Mouse (Mus musculus): Measurements from ENCODE around the gene F5.

DNA sequence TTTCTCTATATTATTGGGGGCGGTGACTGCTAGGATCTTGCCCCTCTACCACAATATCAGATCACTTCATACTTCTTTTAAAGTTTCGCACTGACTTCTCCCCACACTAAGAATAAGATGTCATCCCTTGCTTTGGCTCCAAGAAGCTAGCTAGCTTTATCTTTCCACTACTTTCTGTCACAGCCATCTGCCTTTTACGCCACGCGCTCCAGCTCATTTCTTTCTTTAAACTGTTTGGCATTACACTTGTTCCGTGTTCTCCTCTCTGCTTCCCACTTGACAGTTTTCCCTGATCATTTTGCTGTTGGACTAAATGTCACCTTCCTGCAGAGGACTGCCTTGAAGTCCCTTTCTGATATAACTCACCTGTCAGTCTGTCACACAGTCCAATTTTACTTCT is 33.8 kb upstream of the F5 start:
- TF ChIP-seq MAFK (IDR thresholded peaks at IDR 0.05; ENCODE audit: insufficient replicate concordance, low read length) (no peak), ETS1 (conservative IDR thresholded peaks at IDR 0.05; ENCODE audit: low read depth, low read length) (no peak), EP300 (IDR thresholded peaks at IDR 0.05; ENCODE audit: low read length) (no peak), PAX5 (IDR thresholded peaks at IDR 0.05; ENCODE audit: low read length) (no peak), ZC3H11A (IDR thresholded peaks at IDR 0.05; ENCODE audit: low read depth, low read length) (no peak), ZNF384 (IDR thresholded peaks at IDR 0.05; ENCODE audit: low read depth, low read length) (no peak), POLR2A (IDR thresholded peaks at IDR 0.05; ENCODE audit: low read depth, low read length) (no peak), MEF2A (IDR thresholded peaks at IDR 0.05; ENCODE audit: borderline replicate concordance, low read depth, low read length) (no peak), MAX (IDR thresholded peaks at IDR 0.05; ENCODE audit: low read length) (no peak), CHD1 (IDR thresholded peaks at IDR 0.05; ENCODE audit: low read depth, low read length) (no peak), CHD2 (IDR thresholded peaks at IDR 0.05; ENCODE audit: low read length) (no peak), RAD21 (IDR thresholded peaks at IDR 0.05; ENCODE audit: low read depth, low read length) (no peak), SIN3A (IDR thresholded peaks at IDR 0.05; ENCODE audit: low read length) (no peak), KAT2A (IDR thresholded peaks at IDR 0.05; ENCODE audit: insufficient replicate concordance, low read length) (no peak)
